Mouse (Mus musculus): ENCODE data around the gene Insl6.

- TF ChIP-seq POLR2A (IDR thresholded peaks at IDR 0.05; ENCODE audit: low read depth, low read length) = no peak
- TF ChIP-seq CTCF (IDR thresholded peaks at IDR 0.05; ENCODE audit: borderline replicate concordance, insufficient read depth, low read length) = no peak
Measured at GRCm38 (mm10) chr19:29364076-29364475, 38.9 kb upstream of the Insl6 start.

Measured in embryonic fibroblast, embryonic 13.5 days (primary cell).